Mouse (Mus musculus): ENCODE data around the gene Ripply3. TPM values are rescaled to one million over a fixed set of nuclear protein-coding genes. Genes with fewer than 3 reads are reported as not detected.
A peak's percentile ranks its signal among the peaks of the same experiment; 100 is the strongest.

The Ripply3 gene
- polyA plus RNA-seq, 1 experiment from 2014 or later: 7.9 TPM

DNA sequence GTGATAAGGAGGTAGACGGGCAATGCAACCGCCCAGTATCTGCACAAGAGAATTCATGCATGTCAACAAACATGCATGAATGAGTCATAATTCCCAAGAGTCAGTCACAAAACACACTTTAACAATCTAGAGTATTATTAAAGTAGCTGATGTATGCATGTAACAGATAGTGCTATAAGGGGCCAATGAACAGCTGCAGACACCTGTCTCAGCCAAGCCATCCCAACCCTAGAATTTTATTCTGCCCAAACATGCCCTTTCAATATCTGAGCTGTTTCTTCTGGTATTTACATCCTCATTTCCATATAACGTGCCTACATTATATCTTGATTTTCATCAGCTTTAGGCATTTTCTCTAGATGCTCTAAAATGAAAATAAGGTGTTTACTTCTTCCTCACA, 37.2 kb downstream of the Ripply3 start:
- Histone ChIP-seq H3K4me1 (0 out of 2 replicates have a peak, but pooled peaks cover 7% of the 10 kb centered on the region), H3K9ac (no peak overlapping the region), H3K4me2 (no peak overlapping the region), H3K9me3 (no peaks in the 10 kb centered on the region), H3K27me3 (replicated peaks) (no peaks in the 10 kb centered on the region), H3K4me3 (replicated peaks) (no peak overlapping the region), H3K27ac (no peak overlapping the region), H3K36me3 (no peaks in the 10 kb centered on the region)
- ATAC-seq (ENCODE audit: insufficient read depth, low FRiP score, low read depth): no peak
- 76% methylated on average over 3 of the region's 3 CpGs for WGBS

DNA sequence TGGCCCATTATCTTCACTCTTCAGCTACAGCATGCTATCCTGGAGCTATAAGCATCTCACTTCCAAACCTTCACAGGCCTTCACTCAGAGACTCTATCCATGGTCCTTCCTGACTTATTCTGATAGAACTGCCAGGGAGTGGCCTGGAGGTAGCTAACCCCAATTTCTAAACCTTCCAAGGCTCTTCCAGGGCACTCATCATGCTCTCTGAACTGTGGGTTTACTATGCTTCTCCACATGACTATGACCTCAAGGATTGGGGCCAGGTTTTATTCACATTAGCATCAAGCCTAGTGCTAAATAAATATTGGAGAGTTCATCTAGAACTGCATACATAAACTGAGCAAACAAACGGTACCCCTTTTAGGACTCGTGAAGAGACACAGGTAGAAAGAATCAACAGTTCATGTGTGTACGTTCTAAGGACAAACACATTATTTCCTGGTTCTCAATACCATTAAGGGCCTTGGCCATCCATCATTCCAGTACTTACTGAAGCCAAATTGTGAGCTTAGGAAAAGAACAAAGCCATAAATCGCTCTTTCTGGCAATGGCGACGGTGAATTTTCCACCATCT, 41.5 kb downstream of the Ripply3 start:
- Histone ChIP-seq H3K9ac (peak overlapping the region; percentile 94; the same call in 1 of the 2 replicates), H3K4me1 (peaks cover 7% of the 10 kb centered on the region; the same call in 1 of the 2 replicates), H3K36me3 (no peaks in the 10 kb centered on the region), H3K27me3 (replicated peaks) (no peaks in the 10 kb centered on the region), H3K4me2 (peak overlapping the region; percentile 66), H3K27ac (peak overlapping the region; percentile 98), H3K9me3 (no peaks in the 10 kb centered on the region), H3K4me3 (replicated peaks) (peak overlapping the region; percentile 93)
- WGBS: 5% methylated on average over 6 of the region's 6 CpGs
- no peak for ATAC-seq (ENCODE audit: insufficient read depth, low FRiP score, low read depth)

DNA sequence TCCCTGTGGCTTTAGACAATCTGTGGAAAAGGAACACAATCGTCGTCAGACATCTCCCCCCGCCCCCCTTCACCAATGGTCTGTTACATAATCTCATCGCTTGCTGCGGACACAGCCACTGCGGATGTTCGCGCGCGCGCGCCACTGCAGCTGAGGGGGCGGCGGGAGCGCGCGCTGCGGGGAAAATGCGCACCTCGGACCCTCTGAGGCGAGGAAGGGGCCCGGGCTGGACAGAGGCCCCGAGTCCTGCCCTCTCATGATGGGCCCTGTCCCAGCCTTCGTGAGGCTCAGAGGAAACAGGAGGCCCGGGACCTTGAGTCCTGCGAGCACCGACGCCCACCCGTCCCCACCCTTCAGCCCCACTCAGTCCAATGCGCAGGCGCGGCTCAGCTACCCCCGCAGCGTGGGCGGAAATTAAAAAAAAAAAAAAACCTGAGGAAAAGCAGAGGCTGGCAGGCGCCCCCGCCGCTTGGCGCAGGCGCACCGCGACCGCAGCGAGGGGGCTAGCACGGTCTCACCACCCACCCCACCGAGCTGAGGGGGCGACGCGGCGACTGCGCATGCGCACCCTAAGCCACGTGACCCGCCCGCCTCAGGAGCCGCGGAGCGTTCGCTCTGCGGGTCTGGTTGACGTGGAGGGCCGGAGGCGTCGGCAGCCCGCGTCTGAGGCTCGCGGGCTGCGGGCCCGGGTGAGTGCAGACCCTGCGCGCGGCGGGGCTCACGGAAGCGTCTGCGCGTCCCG, 42.1 kb downstream of the Ripply3 start, which contains the start of gene Ttc3:
Ttc3 (plus strand) TSS at position 446 of the 742 bp plus-strand sequence.
- no peaks in the 10 kb centered on the region for H3K27me3 ChIP-seq (replicated peaks)
- no peaks in the 10 kb centered on the region for H3K9me3 ChIP-seq
- H3K4me1 ChIP-seq: peaks cover 7% of the 10 kb centered on the region; the same call in 1 of the 2 replicates
- H3K36me3 ChIP-seq: no peaks in the 10 kb centered on the region
- peak within 1 kb of the TSS; percentile 66 for H3K4me2 ChIP-seq
- peak within 1 kb of the TSS; percentile 93 for H3K4me3 ChIP-seq (replicated peaks)
- peak; percentile 82 for ATAC-seq (ENCODE audit: insufficient read depth, low FRiP score, low read depth)
- under 1% methylated on average over 78 of the region's 79 CpGs for WGBS
- peak within 1 kb of the TSS; percentile 94 for H3K9ac ChIP-seq
- peak within 1 kb of the TSS; percentile 98 for H3K27ac ChIP-seq

DNA sequence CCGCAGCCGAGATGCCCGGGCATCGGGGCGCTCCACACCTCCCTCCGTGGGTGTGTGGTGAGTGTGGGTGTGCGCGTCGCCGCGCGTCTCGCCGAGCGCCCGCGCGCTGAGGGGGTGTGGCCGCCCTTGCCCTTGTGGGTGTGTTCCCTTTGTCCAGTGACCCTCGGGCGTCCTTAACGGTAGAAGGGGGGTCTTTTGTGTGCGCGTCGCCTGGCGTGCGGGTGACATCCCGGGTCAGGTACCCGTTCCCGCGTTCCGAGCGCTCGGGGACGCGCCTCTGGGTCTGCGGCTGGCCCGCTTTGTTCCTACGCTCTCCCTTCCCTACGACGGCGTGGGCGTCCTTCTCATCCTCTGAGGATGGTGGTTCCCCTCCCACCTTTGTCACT, 42.7 kb downstream of the Ripply3 start:
- ATAC-seq (ENCODE audit: insufficient read depth, low FRiP score, low read depth): peak; percentile 81
- H3K36me3 ChIP-seq: no peaks in the 10 kb centered on the region
- H3K9ac ChIP-seq: peak overlapping the region; percentile 94
- peak overlapping the region; percentile 93 for H3K4me3 ChIP-seq (replicated peaks)
- H3K27me3 ChIP-seq (replicated peaks): no peaks in the 10 kb centered on the region
- peak overlapping the region; percentile 66 for H3K4me2 ChIP-seq
- H3K4me1 ChIP-seq: peaks cover 7% of the 10 kb centered on the region; the same call in 1 of the 2 replicates
- no peaks in the 10 kb centered on the region for H3K9me3 ChIP-seq
- under 1% methylated on average over 43 of the region's 43 CpGs for WGBS
- peak overlapping the region; percentile 98 for H3K27ac ChIP-seq

DNA sequence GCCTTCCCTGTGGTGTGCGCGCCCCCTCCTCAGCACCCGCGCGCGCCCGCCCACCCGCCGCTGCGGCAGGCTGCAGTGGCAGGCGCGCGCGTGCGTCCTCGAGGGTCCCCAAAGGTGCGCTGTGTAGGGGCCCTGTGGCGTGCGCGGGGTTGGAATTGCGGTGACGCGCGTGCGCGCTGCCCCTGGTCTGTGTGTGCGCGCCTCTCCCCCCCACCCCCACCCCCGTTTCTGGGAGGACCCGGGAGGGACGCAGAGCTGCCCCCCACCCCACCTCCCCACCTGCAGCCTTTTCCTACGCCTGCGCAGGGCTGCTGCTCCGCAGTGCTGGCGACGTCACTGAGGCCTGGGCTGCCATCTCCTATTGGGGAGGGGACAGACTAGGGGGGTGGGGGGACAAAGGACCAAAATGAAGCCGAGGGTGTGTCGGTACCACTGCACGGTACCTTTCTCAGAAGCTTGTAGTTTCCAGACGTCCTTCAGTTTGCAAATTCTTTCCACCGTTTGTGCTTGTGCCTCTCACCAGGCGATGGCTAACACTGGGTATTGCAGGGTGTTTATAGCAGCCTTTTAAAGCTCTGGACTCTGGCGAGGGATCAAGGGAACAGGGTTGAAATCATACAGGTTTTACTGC, 43.2 kb downstream of the Ripply3 start, which contains the start of gene Pigp:
Pigp (minus strand) TSS at position 542 of the 631 bp plus-strand sequence.
- Histone ChIP-seq H3K36me3 (no peaks in the 10 kb centered on the region), H3K9ac (peak within 1 kb of the TSS; percentile 94), H3K9me3 (no peaks in the 10 kb centered on the region), H3K27ac (peak within 1 kb of the TSS; percentile 98), H3K4me1 (peaks cover 7% of the 10 kb centered on the region; the same call in 1 of the 2 replicates), H3K27me3 (replicated peaks) (no peaks in the 10 kb centered on the region), H3K4me3 (replicated peaks) (peak within 1 kb of the TSS; percentile 93), H3K4me2 (peak within 1 kb of the TSS; percentile 66)
- 1% methylated on average over 21 of the region's 43 CpGs for WGBS
- peak; percentile 74 for ATAC-seq (ENCODE audit: insufficient read depth, low FRiP score, low read depth)

DNA sequence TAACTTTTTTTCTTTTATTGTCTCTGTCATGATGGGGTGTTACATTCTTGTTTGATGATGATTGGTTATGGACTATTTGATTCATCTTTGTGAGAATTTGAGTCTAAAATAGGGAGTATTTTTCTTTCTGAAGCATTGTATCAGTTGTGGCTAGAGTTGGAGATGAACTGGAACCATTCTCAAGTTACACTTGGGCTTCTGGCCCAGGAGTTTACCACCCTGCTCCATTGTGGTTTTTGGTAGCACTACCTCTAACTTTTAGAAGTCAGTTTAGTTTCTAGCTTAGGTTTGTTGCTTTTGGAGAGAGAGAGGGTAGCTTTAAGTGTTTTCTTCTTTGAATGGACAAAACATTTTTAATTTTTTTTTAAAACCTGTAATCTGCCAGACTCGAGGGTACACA, 51.2 kb downstream of the Ripply3 start:
- 60% methylated on average over 1 of the region's 1 CpGs for whole genome bisulfite sequencing
- Histone ChIP-seq H3K9ac (no peak overlapping the region), H3K9me3 (no peaks in the 10 kb centered on the region), H3K27me3 (replicated peaks) (no peaks in the 10 kb centered on the region), H3K4me3 (replicated peaks) (no peak overlapping the region), H3K27ac (no peak overlapping the region), H3K4me1 (no peaks in the 10 kb centered on the region; the same call in 1 of the 2 replicates), H3K4me2 (no peak overlapping the region), H3K36me3 (no peaks in the 10 kb centered on the region)
- ATAC-seq (ENCODE audit: insufficient read depth, low FRiP score, low read depth): no peak

DNA sequence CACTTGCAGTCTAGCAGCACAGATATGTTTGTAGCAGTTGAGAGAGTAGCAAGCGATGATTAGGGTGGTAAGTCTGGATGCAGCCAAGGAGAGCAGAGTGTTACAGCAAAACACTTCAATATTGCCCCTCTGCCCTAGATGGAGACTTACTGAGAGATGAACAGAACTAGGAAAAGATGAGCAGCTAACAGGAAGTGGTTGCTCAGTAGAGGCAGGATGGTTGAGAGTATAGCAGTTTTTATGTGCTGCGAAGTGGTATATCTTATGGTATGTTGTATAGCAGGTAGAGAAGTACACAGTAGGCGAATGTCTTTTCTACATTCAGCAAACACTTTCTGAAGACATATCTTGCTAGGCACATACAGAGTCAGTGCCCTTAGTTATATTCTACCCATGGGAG, 55.1 kb downstream of the Ripply3 start:
- H3K4me2 ChIP-seq: no peak overlapping the region
- no peaks in the 10 kb centered on the region for H3K27me3 ChIP-seq (replicated peaks)
- 87% methylated on average over 3 of the region's 3 CpGs for WGBS

More for the DNA sequence above, 55.1 kb downstream of the Ripply3 start:
- Histone ChIP-seq H3K27ac (no peak overlapping the region), H3K36me3 (0 out of 2 replicates have a peak, but pooled peaks cover 2% of the 10 kb centered on the region), H3K9me3 (no peaks in the 10 kb centered on the region), H3K4me1 (no peaks in the 10 kb centered on the region), H3K4me3 (replicated peaks) (no peak overlapping the region), H3K9ac (no peak overlapping the region)
- no peak for ATAC-seq (ENCODE audit: insufficient read depth, low FRiP score, low read depth)

Other genes with a start within 250 kb of the Ripply3 start
- gene Sim2, start 243.5 kb upstream of the Ripply3 start, polyA plus RNA-seq (2015; fragmentation: Nextera tagmentation; extraction: Ambion mirVana): 0.31 TPM in 2 replicates
- 9.1 and 11.2 TPM in 2 replicates for gene Hlcs, start 14.8 kb upstream of the Ripply3 start, polyA plus RNA-seq (2015; fragmentation: Nextera tagmentation; extraction: Ambion mirVana)
- 177 and 183 TPM in 2 replicates for gene Ttc3, start 42.2 kb downstream of the Ripply3 start, polyA plus RNA-seq (2015; fragmentation: Nextera tagmentation; extraction: Ambion mirVana)
- gene Pigp, start 43.4 kb downstream of the Ripply3 start, polyA plus RNA-seq (2015; fragmentation: Nextera tagmentation; extraction: Ambion mirVana): 121 and 126 TPM in 2 replicates
- gene Vps26c, start 198.4 kb downstream of the Ripply3 start, polyA plus RNA-seq (2015; fragmentation: Nextera tagmentation; extraction: Ambion mirVana): 54.8 and 55.3 TPM in 2 replicates
- 8.0 and 9.5 TPM in 2 replicates for gene Dyrk1a, start 241.6 kb downstream of the Ripply3 start, polyA plus RNA-seq (2015; fragmentation: Nextera tagmentation; extraction: Ambion mirVana)

Measured in stomach, embryonic 15.5 days (tissue).